Mouse (Mus musculus): ENCODE results near the gene Grin2d. TPM values are rescaled to one million over a fixed set of nuclear protein-coding genes. Genes with fewer than 3 reads are reported as not detected.

Gene Grin2d
- 0.43 TPM for total RNA-seq (2023)

GRCm38 (mm10) chr7:45878278-45878677 is at the start of gene Grin2d:
Grin2d (minus strand) TSS chr7:45878378.

GRCm38 (mm10) chr7:45923762-45924428 is 45.7 kb upstream of the Grin2d start, which contains the start of gene Ccdc114:
Ccdc114 (plus strand) TSS chr7:45924072.

GRCm38 (mm10) chr7:45921242-45921621 is 43.1 kb upstream of the Grin2d start, which contains the start of gene Emp3:
Emp3 (minus strand) TSS chr7:45921404.

GRCm38 (mm10) chr7:45896517-45897257 is 18.5 kb upstream of the Grin2d start, which contains the start of the genes Syngr4 and Tmem143:
Syngr4 (minus strand) TSS chr7:45896714.
Tmem143 (plus strand) TSS chr7:45896941.

GRCm38 (mm10) chr7:45872624-45873023 is 5.6 kb downstream of the Grin2d start, which contains the start of gene Kdelr1:
Kdelr1 (plus strand) TSS chr7:45872772.

GRCm38 (mm10) chr7:45830427-45831127 is 47.6 kb downstream of the Grin2d start, which contains the start of gene Grwd1:
Grwd1 (minus strand) TSS chr7:45830944.

GRCm38 (mm10) chr7:45824598-45824997 is 53.6 kb downstream of the Grin2d start, which contains the start of gene Kcnj14:
Kcnj14 (minus strand) TSS chr7:45824782.

GRCm38 (mm10) chr7:45813787-45814779 is 64.1 kb downstream of the Grin2d start, which contains the start of gene Cyth2:
Cyth2 (minus strand) TSS chr7:45814581.

GRCm38 (mm10) chr7:45784524-45785372 is 93.4 kb downstream of the Grin2d start, which contains the start of gene Sult2b1:
Sult2b1 (minus strand) TSS chr7:45784669.

GRCm38 (mm10) chr7:45783511-45784091 is 94.6 kb downstream of the Grin2d start, which contains the start of gene Lmtk3:
Lmtk3 (plus strand) TSS chr7:45783738.

Other genes starting within 250 kb of the Grin2d start
- not detected for gene Mamstr, start 238.4 kb downstream of the Grin2d start, total RNA-seq (2023)
- not detected for gene Fut2, start 212.0 kb downstream of the Grin2d start, total RNA-seq (2023)
- not detected for gene Ntn5, start 194.4 kb downstream of the Grin2d start, total RNA-seq (2023)
- not detected for gene Sec1, start 184.0 kb downstream of the Grin2d start, total RNA-seq (2023)
- 5.0 TPM for gene Car11, start 178.5 kb downstream of the Grin2d start, total RNA-seq (2023)
- 34.2 TPM for gene Dbp, start 173.3 kb downstream of the Grin2d start, total RNA-seq (2023)
- gene Rpl18, start 162.9 kb downstream of the Grin2d start, total RNA-seq (2023) = 3,071 TPM
- gene Sphk2, start 160.4 kb downstream of the Grin2d start, total RNA-seq (2023) = 30.4 TPM
- 3.1 TPM for gene Fam83e, start 157.2 kb downstream of the Grin2d start, total RNA-seq (2023)
- gene Spaca4, start 152.6 kb downstream of the Grin2d start, total RNA-seq (2023) = not detected
- gene Lmtk3, start 94.6 kb downstream of the Grin2d start, total RNA-seq (2023) = 1.1 TPM
- 3.8 TPM for gene Sult2b1, start 93.7 kb downstream of the Grin2d start, total RNA-seq (2023)
- 119 TPM for gene Cyth2, start 63.8 kb downstream of the Grin2d start, total RNA-seq (2023)
- gene Kcnj14, start 53.6 kb downstream of the Grin2d start, total RNA-seq (2023) = 3.9 TPM
- 37.0 TPM for gene Grwd1, start 47.4 kb downstream of the Grin2d start, total RNA-seq (2023)
- gene Kdelr1, start 5.6 kb downstream of the Grin2d start, total RNA-seq (2023) = 60.4 TPM
- gene Syngr4, start 18.3 kb upstream of the Grin2d start, total RNA-seq (2023) = not detected
- gene Tmem143, start 18.6 kb upstream of the Grin2d start, total RNA-seq (2023) = 8.9 TPM
- gene Emp3, start 43.0 kb upstream of the Grin2d start, total RNA-seq (2023) = 353 TPM
- gene Ccdc114, start 45.7 kb upstream of the Grin2d start, total RNA-seq (2023) = 1.7 TPM
- not detected for gene Abcc6, start 151.9 kb upstream of the Grin2d start, total RNA-seq (2023)
- gene Nomo1, start 155.3 kb upstream of the Grin2d start, total RNA-seq (2023) = 42.7 TPM
- not detected for gene Kcnj11, start 222.4 kb upstream of the Grin2d start, total RNA-seq (2023)

All from CD8-positive naive resting alpha-beta T cell, adult 57 days (primary cell).